Mouse (Mus musculus) megakaryocyte, embryonic 14.5 days (primary cell): ENCODE measurements around the gene Dclre1b.

ENCODE experiments used
- FLI1 ChIP-seq: IDR thresholded peaks from 2 replicates; pipeline ENCODE4 v1.6.1; 2012; ENCODE audit warnings: low read length, inconsistent platforms, mixed read lengths
- GATA1 ChIP-seq: IDR thresholded peaks from 3 replicates; pipeline ENCODE4 v1.6.1; 2012; ENCODE audit warnings: mixed read lengths, low read length, inconsistent platforms, borderline replicate concordance

DNA sequence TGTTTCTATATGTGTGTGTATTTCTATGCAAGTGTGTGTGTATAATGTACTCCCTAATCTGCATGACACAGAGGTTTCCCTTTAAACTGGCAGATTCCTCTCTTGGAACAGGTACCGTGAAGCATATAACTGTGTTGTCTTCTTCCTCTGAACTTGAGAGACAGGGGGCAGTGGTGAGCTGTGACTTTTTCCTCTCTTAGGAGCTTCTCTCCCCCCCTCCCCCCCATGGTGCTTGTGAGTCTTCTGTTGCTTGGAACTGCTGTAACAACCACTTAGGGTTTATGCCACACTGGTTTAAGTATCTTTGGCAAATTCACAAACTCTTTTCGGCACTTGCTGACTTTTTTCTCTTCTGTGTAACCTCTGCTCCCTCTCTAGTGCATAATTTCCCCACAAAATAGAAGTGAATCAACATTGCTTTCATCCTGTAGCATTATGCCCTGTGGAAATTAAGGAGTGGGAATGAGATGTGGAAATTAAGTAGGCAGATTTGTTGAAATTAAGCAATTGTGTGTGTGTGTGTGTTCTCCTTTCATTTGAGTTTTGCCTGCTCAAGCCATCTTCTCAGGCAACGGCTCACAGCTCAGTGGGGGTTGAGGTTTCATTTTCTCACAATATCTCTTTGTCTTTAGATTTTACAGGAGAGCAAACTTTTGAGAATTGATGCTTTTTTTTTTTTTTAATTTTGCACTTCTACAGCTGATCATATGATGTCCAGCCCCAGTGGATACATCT, 43.5 kb upstream of the Dclre1b start:
- TF ChIP-seq GATA1 (no peak), FLI1 (no peak)
